In the genomic region with DNA sequence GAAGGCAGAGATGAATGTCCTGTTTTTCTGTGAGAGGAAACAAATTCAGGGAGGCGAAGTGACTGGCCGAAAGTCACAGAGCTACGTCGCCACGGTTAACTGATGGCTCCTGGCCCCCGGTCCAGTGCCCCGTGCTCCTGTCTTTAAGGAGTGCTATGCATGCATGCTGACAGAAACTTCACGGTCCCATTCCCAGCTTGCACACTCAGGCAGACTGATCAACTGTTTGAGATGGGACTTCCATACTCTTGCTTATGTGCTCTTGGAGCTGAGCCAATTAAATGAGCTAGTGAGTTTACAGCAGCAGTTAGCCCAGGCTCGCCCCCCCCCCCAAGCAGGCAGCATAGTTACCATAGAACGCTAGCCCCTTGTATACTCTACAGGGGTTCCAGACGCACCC, we compare ENCODE assay signal across 10 mouse cellular contexts. TPM values are rescaled to one million over a fixed set of nuclear protein-coding genes. Genes with fewer than 3 reads are reported as not detected.
DNase-seq lines count a peak whose midpoint lies in the region; ATAC-seq and TF ChIP-seq lines count a peak whose summit lies in the region.
"Had no signal": no experiment of that assay in that cellular context is flagged by ENCODE, and none has a peak within 500 bp of the region (broad histone marks: within the 10 kb centered on the region; RNA-seq: fewer than 3 reads in every experiment).

No protein-coding gene starts in this region.

- TF ChIP-seq CTCF in lung, adult 2 months (IDR thresholded peaks at IDR 0.05; ENCODE audit: insufficient read depth, low read length): no peak

- H3K4me3 ChIP-seq in heart, embryonic 11.5 days (ENCODE audit: low read depth, low read length): no peak overlapping the region
- H3K4me3 ChIP-seq in lung, embryonic 16.5 days (ENCODE audit: low read length): no peak overlapping the region
- H3K4me3 ChIP-seq in lung, adult 2 months (replicated peaks; ENCODE audit: extremely low read depth, low read depth, low read length): no peak overlapping the region
- no peak overlapping the region for H3K4me3 ChIP-seq in hindbrain, embryonic 12.5 days
- no peak overlapping the region for H3K4me3 ChIP-seq in neural tube, embryonic 13.5 days

- TF ChIP-seq POLR2A in lung, adult 2 months (IDR thresholded peaks at IDR 0.05; ENCODE audit: borderline replicate concordance, extremely low read depth, low read depth, low read length): no peak

- H3K36me3 ChIP-seq in heart, embryonic 11.5 days (ENCODE audit: control insufficient read depth, insufficient read depth, low read length): no peaks in the 10 kb centered on the region
- H3K36me3 ChIP-seq in lung, embryonic 16.5 days (ENCODE audit: control insufficient read depth, insufficient read depth, low read length): no peaks in the 10 kb centered on the region
- H3K36me3 ChIP-seq in hindbrain, embryonic 12.5 days: no peaks in the 10 kb centered on the region
- no peaks in the 10 kb centered on the region for H3K36me3 ChIP-seq in neural tube, embryonic 13.5 days

- peak overlapping the region; percentile 68 for H3K9ac ChIP-seq in heart, embryonic 11.5 days (ENCODE audit: low read depth, low read length)
- H3K9ac ChIP-seq in lung, embryonic 16.5 days (ENCODE audit: low read length): peak overlapping the region; percentile 10; the same call in 1 of the 2 replicates
- H3K9ac ChIP-seq in hindbrain, embryonic 12.5 days: no peak overlapping the region
- H3K9ac ChIP-seq in neural tube, embryonic 13.5 days: 0 out of 2 replicates have a peak overlapping the region, but pooled peaks have one; percentile 8

- peaks cover 80% of the 10 kb centered on the region for H3K4me1 ChIP-seq in heart, embryonic 11.5 days (ENCODE audit: control insufficient read depth, insufficient read depth, low read length)
- peaks cover 77% of the 10 kb centered on the region for H3K4me1 ChIP-seq in lung, embryonic 16.5 days (replicated peaks; ENCODE audit: control insufficient read depth, insufficient read depth, low read length)
- H3K4me1 ChIP-seq in lung, adult 2 months (ENCODE audit: control insufficient read depth, insufficient read depth, low read length): peaks cover 14% of the 10 kb centered on the region
- peaks cover 54% of the 10 kb centered on the region for H3K4me1 ChIP-seq in hindbrain, embryonic 12.5 days
- peaks cover 59% of the 10 kb centered on the region for H3K4me1 ChIP-seq in neural tube, embryonic 13.5 days (replicated peaks)

- DNase-seq in heart, postnatal 10 days: no peak
- DNase-seq in lung, adult 2 months: no peak
- no peak for DNase-seq in spleen, adult 18-20 months
- no peak for DNase-seq in urinary bladder, adult 18-20 months (ENCODE audit: low spot score in 2 of 2)
- DNase-seq: cerebellum, adult 9-10 months had no signal

- H3K9me3 ChIP-seq in heart, embryonic 11.5 days (replicated peaks; ENCODE audit: control insufficient read depth, low read length): no peaks in the 10 kb centered on the region
- no peaks in the 10 kb centered on the region for H3K9me3 ChIP-seq in lung, embryonic 16.5 days (ENCODE audit: control insufficient read depth, low read length)
- no peaks in the 10 kb centered on the region for H3K9me3 ChIP-seq in hindbrain, embryonic 12.5 days (replicated peaks)
- no peaks in the 10 kb centered on the region for H3K9me3 ChIP-seq in neural tube, embryonic 13.5 days

- peak overlapping the region; percentile 96 for H3K27ac ChIP-seq in heart, embryonic 11.5 days (ENCODE audit: low read depth, low read length)
- peak overlapping the region; percentile 84 for H3K27ac ChIP-seq in lung, embryonic 16.5 days (ENCODE audit: low read length)
- 0 out of 2 replicates have a peak overlapping the region, but pooled peaks have one; percentile 55 for H3K27ac ChIP-seq in hindbrain, embryonic 12.5 days
- peak overlapping the region; percentile 69 for H3K27ac ChIP-seq in neural tube, embryonic 13.5 days (replicated peaks)
- H3K27ac ChIP-seq: macrophage had no signal

- intact Hi-C loops in heart, postnatal 10 days (cut with DNase I): loop anchor here (5.0 kb wide), 1 partner anchor 41 kb away; no protein-coding TSS in a partner anchor

- H3K4me2 ChIP-seq in heart, embryonic 11.5 days: peak overlapping the region; percentile 43
- no peak overlapping the region for H3K4me2 ChIP-seq in lung, embryonic 16.5 days (ENCODE audit: low read depth, low read length)
- H3K4me2 ChIP-seq in hindbrain, embryonic 12.5 days (replicated peaks): no peak overlapping the region
- H3K4me2 ChIP-seq in neural tube, embryonic 13.5 days: no peak overlapping the region

- H3K27me3 ChIP-seq in heart, embryonic 11.5 days (ENCODE audit: control insufficient read depth, insufficient read depth, low read length): no peaks in the 10 kb centered on the region
- no peaks in the 10 kb centered on the region for H3K27me3 ChIP-seq in lung, embryonic 16.5 days (ENCODE audit: control insufficient read depth, insufficient read depth, low read depth, low read length)
- no peaks in the 10 kb centered on the region for H3K27me3 ChIP-seq in hindbrain, embryonic 12.5 days
- H3K27me3 ChIP-seq in neural tube, embryonic 13.5 days: no peaks in the 10 kb centered on the region

- WGBS in heart, embryonic 11.5 days (ENCODE audit: insufficient replicate concordance): 17% methylated on average over 11 of the region's 11 CpGs
- 23% methylated on average over 11 of the region's 11 CpGs for WGBS in lung, embryonic 16.5 days
- 48% methylated on average over 11 of the region's 11 CpGs for WGBS in lung, adult 2 months
- 26% methylated on average over 11 of the region's 11 CpGs for WGBS in hindbrain, embryonic 12.5 days
- WGBS in neural tube, embryonic 13.5 days: 37% methylated on average over 11 of the region's 11 CpGs

- ATAC-seq in heart, embryonic 11.5 days (replicated peaks; ENCODE audit: insufficient number of reproducible peaks, low FRiP score, low TSS enrichment): no peak
- peak; percentile 18; the same call in 1 of the 2 replicates for ATAC-seq in lung, embryonic 16.5 days (ENCODE audit: low read depth)
- ATAC-seq in hindbrain, embryonic 12.5 days (ENCODE audit: low FRiP score): no peak
- ATAC-seq in neural tube, embryonic 13.5 days (ENCODE audit: low read depth): no peak

RNA-seq across cellular contexts. Expression of a gene that starts 19.5 kb away (rescaled TPM):
- 55.5 and 56.4 TPM in 2 replicates for polyA plus RNA-seq in heart, embryonic 11.5 days (2014; fragmentation: Nextera tagmentation; extraction: Ambion mirVana)
- 100 to 1,000 TPM; 524 to 560 TPM for total RNA-seq in heart, postnatal 10 days (2021)
- 34.7 and 35.2 TPM in 2 replicates for polyA plus RNA-seq in lung, embryonic 16.5 days (2015; fragmentation: Nextera tagmentation; extraction: Ambion mirVana)
- polyA plus RNA-seq in lung, adult 2 months (2012; rRNA removed): 67.8 and 76.2 TPM in 2 replicates
- 14.7 and 15.0 TPM in 2 replicates for polyA plus RNA-seq in hindbrain, embryonic 12.5 days (2016; fragmentation: Nextera tagmentation; extraction: Ambion mirVana)
- polyA plus RNA-seq in neural tube, embryonic 13.5 days (2015; fragmentation: Nextera tagmentation; extraction: Ambion mirVana): 8.6 and 9.6 TPM in 2 replicates

RNA-seq across cellular contexts. Expression of a gene that starts 35.0 kb away (rescaled TPM):
- not detected in 2 replicates for polyA plus RNA-seq in heart, embryonic 11.5 days (2014; fragmentation: Nextera tagmentation; extraction: Ambion mirVana)
- not detected for total RNA-seq in heart, postnatal 10 days (2021)
- not detected in 2 replicates for polyA plus RNA-seq in lung, embryonic 16.5 days (2015; fragmentation: Nextera tagmentation; extraction: Ambion mirVana)
- polyA plus RNA-seq in lung, adult 2 months (2012; rRNA removed): 0.15 TPM in 1 of 2 replicates, not detected in the other
- polyA plus RNA-seq in hindbrain, embryonic 12.5 days (2016; fragmentation: Nextera tagmentation; extraction: Ambion mirVana): not detected in 2 replicates
- not detected in 2 replicates for polyA plus RNA-seq in neural tube, embryonic 13.5 days (2015; fragmentation: Nextera tagmentation; extraction: Ambion mirVana)
- polyA plus RNA-seq: macrophage had no signal

RNA-seq across cellular contexts. Expression of a gene that starts 57.7 kb away (rescaled TPM):
- not detected in 2 replicates for polyA plus RNA-seq in heart, embryonic 11.5 days (2014; fragmentation: Nextera tagmentation; extraction: Ambion mirVana)
- total RNA-seq in heart, postnatal 10 days (2021): not detected
- not detected in 2 replicates for polyA plus RNA-seq in lung, embryonic 16.5 days (2015; fragmentation: Nextera tagmentation; extraction: Ambion mirVana)
- polyA plus RNA-seq in lung, adult 2 months (2012; rRNA removed): 0.57 and 12.5 TPM in 2 replicates
- not detected in 2 replicates for polyA plus RNA-seq in hindbrain, embryonic 12.5 days (2016; fragmentation: Nextera tagmentation; extraction: Ambion mirVana)
- not detected in 2 replicates for polyA plus RNA-seq in neural tube, embryonic 13.5 days (2015; fragmentation: Nextera tagmentation; extraction: Ambion mirVana)
- polyA plus RNA-seq: macrophage had no signal
